Mouse (Mus musculus) brain, embryonic 18.5 days (tissue): ENCODE results near the gene Iqschfp.

Experiments used
- DNase-seq: peaks from one replicate; pipeline ENCODE4 v3.0.0-alpha.2; 2012; ENCODE audit warnings: low read depth, low spot score

Gene Iqschfp

GRCm38 (mm10) chr3:68493170-68493585, 601.1 kb downstream of the Iqschfp start:
- no peak for DNase-seq

- no peak for DNase-seq
Observed at GRCm38 (mm10) chr3:68493586-68494295, 601.7 kb downstream of the Iqschfp start.

GRCm38 (mm10) chr3:68494296-68495095, 602.5 kb downstream of the Iqschfp start:
- no peak for DNase-seq

GRCm38 (mm10) chr3:68495096-68495735, 603.2 kb downstream of the Iqschfp start:
- DNase-seq = no peak

- no peak for DNase-seq
Observed at GRCm38 (mm10) chr3:68495736-68496242, 603.8 kb downstream of the Iqschfp start.

- no peak for DNase-seq
Observed at GRCm38 (mm10) chr3:68496513-68496912, 604.5 kb downstream of the Iqschfp start.

GRCm38 (mm10) chr3:68499532-68500152, 607.6 kb downstream of the Iqschfp start:
- DNase-seq = no peak

GRCm38 (mm10) chr3:68504838-68505237, 612.8 kb downstream of the Iqschfp start:
- no peak for DNase-seq

- no peak for DNase-seq
Observed at GRCm38 (mm10) chr3:68506769-68507318, 614.8 kb downstream of the Iqschfp start.

- no peak for DNase-seq
Observed at GRCm38 (mm10) chr3:68508629-68509028, 616.6 kb downstream of the Iqschfp start.

GRCm38 (mm10) chr3:68510872-68511271, 618.8 kb downstream of the Iqschfp start:
- DNase-seq = no peak

- DNase-seq = no peak
Observed at GRCm38 (mm10) chr3:68511744-68512143, 619.7 kb downstream of the Iqschfp start.

- DNase-seq = no peak
Observed at GRCm38 (mm10) chr3:68512327-68512726, 620.3 kb downstream of the Iqschfp start.

- DNase-seq = no peak
Observed at GRCm38 (mm10) chr3:68513340-68514119, 621.5 kb downstream of the Iqschfp start.

GRCm38 (mm10) chr3:68514120-68514497, 622.1 kb downstream of the Iqschfp start:
- DNase-seq = no peak

- no peak for DNase-seq
Observed at GRCm38 (mm10) chr3:68514717-68515116, 622.7 kb downstream of the Iqschfp start.

GRCm38 (mm10) chr3:68516393-68517081, 624.5 kb downstream of the Iqschfp start:
- DNase-seq = no peak

GRCm38 (mm10) chr3:68517236-68517635, 625.2 kb downstream of the Iqschfp start:
- no peak for DNase-seq

- no peak for DNase-seq
Observed at GRCm38 (mm10) chr3:68518041-68518440, 626.0 kb downstream of the Iqschfp start.

- no peak for DNase-seq
Observed at GRCm38 (mm10) chr3:68518586-68518985, 626.6 kb downstream of the Iqschfp start.
